Mouse (Mus musculus) lung, postnatal 0 days (tissue): ENCODE measurements at regions not wholly inside any gene's neighbourhood (a gene's known extent, or its start where the extent isn't known, plus 50 kb on each side); places are given as distances from the start of the nearest gene placed in this dataset.
A peak's percentile ranks its signal among the peaks of the same experiment; 100 is the strongest.

ENCODE experiments used
- ATAC-seq: fragments of 200-750 bp; cut with Nextera tagmentation; 2 replicates; pipeline ENCODE4 v1.8.0; 2017; ENCODE audit warnings: moderate library complexity
- DNase-seq: peaks from one replicate; pipeline ENCODE4 v3.0.0-alpha.2; 2016; ENCODE audit warnings: low spot score
- H3K27ac ChIP-seq: fragments of 300-500 bp; sonication (generic); 2 replicates; pipeline ENCODE4 v1.5.1; 2014; ENCODE audit warnings: antibody characterized with exemption, mild to moderate bottlenecking, low read length, mixed read lengths
- H3K27me3 ChIP-seq: fragments of 300-500 bp; sonication (generic); replicated peaks from 2 replicates; pipeline ENCODE4 v1.6.1; 2014; ENCODE audit warnings: low read length, mixed read lengths; ENCODE audit not compliant: insufficient read depth
- H3K36me3 ChIP-seq: fragments of 300-500 bp; sonication (generic); 2 replicates; pipeline ENCODE4 v1.6.1; 2014; ENCODE audit warnings: low read length, mixed read lengths; ENCODE audit not compliant: insufficient read depth
- H3K4me1 ChIP-seq: fragments of 300-500 bp; sonication (generic); 2 replicates; pipeline ENCODE4 v1.6.1; 2014; ENCODE audit warnings: antibody characterized with exemption, low read depth, low read length, mixed read lengths; ENCODE audit not compliant: insufficient read depth
- H3K4me2 ChIP-seq: fragments of 300-500 bp; sonication (generic); replicated peaks from 2 replicates; pipeline ENCODE4 v1.6.1; 2014; ENCODE audit warnings: low read depth, mild to moderate bottlenecking, low read length, moderate library complexity, mixed read lengths
- H3K4me3 ChIP-seq: fragments of 300-500 bp; sonication (generic); 2 replicates; pipeline ENCODE4 v1.5.1; 2014; ENCODE audit warnings: low read depth, low read length
- H3K9ac ChIP-seq: fragments of 300-500 bp; sonication (generic); replicated peaks from 2 replicates; pipeline ENCODE4 v1.6.1; 2014; ENCODE audit warnings: low read depth, mild to moderate bottlenecking
- H3K9me3 ChIP-seq: fragments of 300-500 bp; sonication (generic); 2 replicates; pipeline ENCODE4 v1.6.1; 2016; ENCODE audit warnings: low read length, mixed read lengths
- CTCF ChIP-seq: IDR thresholded peaks from 2 replicates; pipeline ENCODE4 v1.5.1; 2016; ENCODE audit warnings: antibody characterized with exemption, mild to moderate bottlenecking
- EP300 ChIP-seq: IDR thresholded peaks from 2 replicates; pipeline ENCODE4 v1.6.1; 2016; ENCODE audit warnings: antibody characterized with exemption, mild to moderate bottlenecking, control low read depth
- WGBS: fragments of 180-500 bp; shearing (Covaris S2); extraction: QIAGEN DNeasy Blood & Tissue Kit; methylation state at CpG from one replicate; pipeline ENCODE4 v1.1.7; 2014; 5-methylcytosine and 5-hydroxymethylcytosine counted together

DNA sequence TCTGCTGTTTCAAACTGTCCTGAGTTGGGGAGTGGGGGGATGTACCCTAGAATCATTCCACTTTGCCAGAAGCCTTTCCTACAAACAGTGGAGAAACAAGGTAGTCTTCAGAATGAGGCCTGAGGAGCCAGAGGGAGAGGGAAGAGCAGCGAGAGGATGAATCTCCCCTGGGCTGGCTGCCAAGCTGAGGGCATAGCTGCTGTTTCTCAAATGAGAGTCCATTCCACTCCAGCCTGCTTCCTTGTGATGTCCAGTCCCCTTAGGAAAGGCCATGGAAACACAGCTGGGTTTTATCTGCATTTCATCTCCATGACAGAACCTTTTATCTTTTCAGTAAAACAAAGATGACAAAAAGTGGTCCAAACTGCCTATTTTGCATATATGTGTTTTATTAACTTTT is 164.2 kb upstream of the Klf4 start:
- ATAC-seq = no peak
- 33% methylated on average over 1 of the region's 1 CpGs for WGBS

DNA sequence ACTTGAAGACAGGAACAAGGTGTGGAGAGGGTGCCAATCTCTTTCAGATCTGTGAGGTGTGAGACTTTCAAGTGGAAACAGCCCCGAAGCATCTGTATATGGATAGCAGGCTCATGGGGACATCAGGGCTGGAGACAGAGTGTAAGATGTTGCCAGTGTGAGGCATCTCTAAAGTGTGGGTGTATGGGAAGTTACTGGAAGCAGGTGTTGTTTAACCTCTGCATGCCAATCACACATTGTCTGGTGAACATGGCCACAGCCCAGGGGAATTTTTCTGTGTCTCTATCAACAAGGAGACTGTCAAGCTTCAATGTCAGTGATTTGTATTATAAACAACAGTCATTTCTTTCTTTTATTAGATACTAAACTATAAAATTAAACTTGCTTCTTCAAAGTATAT is 163.0 kb upstream of the Klf4 start:
- H3K4me3 ChIP-seq = no peak overlapping the region
- WGBS = 85% methylated on average over 1 of the region's 1 CpGs
- TF ChIP-seq EP300 (no peak), CTCF (no peak)
- no peak overlapping the region for H3K9ac ChIP-seq
- no peaks in the 10 kb centered on the region for H3K27me3 ChIP-seq
- no peaks in the 10 kb centered on the region for H3K4me1 ChIP-seq
- no peaks in the 10 kb centered on the region for H3K36me3 ChIP-seq
- H3K27ac ChIP-seq = no peak overlapping the region
- H3K4me2 ChIP-seq = no peak overlapping the region
- H3K9me3 ChIP-seq = no peaks in the 10 kb centered on the region
- DNase-seq (no peak), ATAC-seq (no peak)

More for the DNA sequence above, 164.2 kb upstream of the Klf4 start:
- Histone ChIP-seq H3K4me1 (no peaks in the 10 kb centered on the region), H3K9ac (no peak overlapping the region), H3K9me3 (no peaks in the 10 kb centered on the region), H3K4me2 (no peak overlapping the region), H3K27ac (no peak overlapping the region), H3K4me3 (no peak overlapping the region), H3K27me3 (no peaks in the 10 kb centered on the region), H3K36me3 (no peaks in the 10 kb centered on the region)
- DNase-seq = peak; percentile 25
- TF ChIP-seq EP300 = no peak
- TF ChIP-seq CTCF = no peak

DNA sequence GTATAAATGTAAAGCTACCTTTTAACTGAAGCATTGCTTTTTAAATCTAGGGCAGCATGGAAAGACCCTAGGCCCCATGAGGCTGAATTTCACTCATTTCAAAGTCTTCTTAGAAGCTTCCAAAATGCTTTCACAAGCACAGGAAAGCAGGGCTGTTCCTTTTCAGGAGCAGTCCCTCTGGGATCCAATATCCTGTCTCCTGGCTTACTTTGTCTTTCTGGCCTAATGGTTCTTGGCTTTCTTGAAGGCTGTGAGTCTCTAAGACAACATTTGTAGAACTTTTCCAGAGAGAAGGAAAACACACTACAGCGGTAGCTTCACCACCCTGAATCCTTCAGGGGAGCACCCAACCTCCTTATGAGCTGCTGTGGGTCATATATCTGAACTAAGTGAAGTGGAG is 157.2 kb upstream of the Klf4 start:
- WGBS = 71% methylated on average over 1 of the region's 1 CpGs
- Histone ChIP-seq H3K4me2 (no peak overlapping the region), H3K9me3 (no peaks in the 10 kb centered on the region), H3K9ac (no peak overlapping the region), H3K4me3 (no peak overlapping the region), H3K27me3 (no peaks in the 10 kb centered on the region), H3K4me1 (no peaks in the 10 kb centered on the region), H3K36me3 (no peaks in the 10 kb centered on the region), H3K27ac (no peak overlapping the region)
- TF ChIP-seq CTCF = no peak
- no peak for TF ChIP-seq EP300
- no peak for DNase-seq
- no peak for ATAC-seq

DNA sequence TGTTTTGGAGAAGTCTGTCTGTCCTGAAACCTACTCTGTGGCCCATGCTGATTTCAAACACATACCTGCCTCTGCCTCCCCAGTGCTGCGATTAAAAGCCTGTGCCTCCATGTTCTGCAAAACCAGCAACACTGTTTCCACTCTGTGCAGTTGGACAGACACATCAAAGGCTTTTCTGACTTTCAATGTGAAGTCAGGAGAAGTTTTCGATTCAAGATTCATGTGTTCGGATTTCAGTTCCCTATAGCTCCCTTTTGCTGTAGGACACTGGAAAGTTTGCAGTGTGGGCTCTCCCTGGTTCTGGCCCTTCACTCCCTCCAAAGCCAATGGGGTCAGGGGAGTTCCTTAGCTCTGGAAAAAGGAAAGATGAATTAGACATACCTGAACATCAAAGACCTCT is 154.5 kb upstream of the Klf4 start:
- Histone ChIP-seq H3K4me3 (no peak overlapping the region), H3K36me3 (no peaks in the 10 kb centered on the region), H3K4me1 (no peaks in the 10 kb centered on the region), H3K4me2 (no peak overlapping the region), H3K9me3 (no peaks in the 10 kb centered on the region), H3K27me3 (no peaks in the 10 kb centered on the region), H3K27ac (no peak overlapping the region), H3K9ac (no peak overlapping the region)
- whole genome bisulfite sequencing = 91% methylated on average over 3 of the region's 3 CpGs
- TF ChIP-seq CTCF (no peak), EP300 (no peak)
- no peak for DNase-seq
- no peak for ATAC-seq

DNA sequence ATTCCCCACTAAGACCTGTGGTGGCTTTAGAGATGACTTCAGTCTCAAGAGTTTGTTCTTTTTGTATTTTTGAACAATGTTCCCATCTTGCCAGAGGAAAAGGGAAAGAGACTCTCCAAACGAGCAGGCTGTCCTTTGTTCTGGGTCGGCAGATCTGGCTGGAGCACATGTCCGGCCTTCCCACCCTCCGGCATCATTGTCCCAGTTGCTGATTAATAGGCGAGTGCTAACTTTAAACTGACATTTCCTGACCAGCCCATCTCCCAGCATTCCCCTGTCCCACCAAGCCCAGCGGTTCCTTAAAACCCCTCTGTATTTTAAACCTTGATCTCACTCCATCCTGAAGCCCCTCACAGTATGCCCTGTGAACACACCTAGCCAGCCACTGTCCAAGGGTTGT is 140.0 kb upstream of the Klf4 start:
- DNase-seq (peak; percentile 73), ATAC-seq (peak; percentile 91)
- TF ChIP-seq EP300 = peak; percentile 95
- TF ChIP-seq CTCF = no peak
- Histone ChIP-seq H3K4me3 (no peak overlapping the region), H3K9ac (no peak overlapping the region), H3K36me3 (no peaks in the 10 kb centered on the region), H3K27me3 (no peaks in the 10 kb centered on the region), H3K9me3 (no peaks in the 10 kb centered on the region), H3K4me2 (no peak overlapping the region), H3K27ac (peak overlapping the region; percentile 78), H3K4me1 (no peaks in the 10 kb centered on the region; the same call in 1 of the 2 replicates)
- WGBS = 38% methylated on average over 6 of the region's 6 CpGs

DNA sequence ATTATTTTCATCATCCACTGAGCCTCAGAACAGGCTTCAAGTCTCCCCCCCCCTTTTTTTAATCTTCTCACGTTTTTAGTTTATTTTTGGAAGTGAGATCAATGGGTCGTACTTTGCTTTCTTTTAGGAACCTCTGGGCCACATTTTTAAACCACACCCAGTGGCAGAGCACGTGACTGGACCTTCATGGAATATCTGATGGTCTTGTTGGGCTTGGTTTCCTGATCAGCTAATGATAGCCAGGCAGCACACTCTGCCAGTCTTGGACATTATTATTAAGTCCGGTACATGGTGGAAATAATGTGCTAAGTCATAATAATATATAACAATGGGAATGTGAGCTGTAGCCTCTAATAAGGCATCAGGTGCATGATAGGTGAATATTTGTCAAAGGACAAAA is 138.0 kb upstream of the Klf4 start:
- ATAC-seq (peak; percentile 57), DNase-seq (peak; percentile 42)
- Histone ChIP-seq H3K4me1 (no peaks in the 10 kb centered on the region), H3K9ac (no peak overlapping the region), H3K4me2 (no peak overlapping the region), H3K27me3 (no peaks in the 10 kb centered on the region), H3K9me3 (no peaks in the 10 kb centered on the region), H3K27ac (no peak overlapping the region), H3K36me3 (no peaks in the 10 kb centered on the region), H3K4me3 (no peak overlapping the region)
- TF ChIP-seq CTCF (no peak), EP300 (peak; percentile 88)
- 48% methylated on average over 4 of the region's 4 CpGs for WGBS

DNA sequence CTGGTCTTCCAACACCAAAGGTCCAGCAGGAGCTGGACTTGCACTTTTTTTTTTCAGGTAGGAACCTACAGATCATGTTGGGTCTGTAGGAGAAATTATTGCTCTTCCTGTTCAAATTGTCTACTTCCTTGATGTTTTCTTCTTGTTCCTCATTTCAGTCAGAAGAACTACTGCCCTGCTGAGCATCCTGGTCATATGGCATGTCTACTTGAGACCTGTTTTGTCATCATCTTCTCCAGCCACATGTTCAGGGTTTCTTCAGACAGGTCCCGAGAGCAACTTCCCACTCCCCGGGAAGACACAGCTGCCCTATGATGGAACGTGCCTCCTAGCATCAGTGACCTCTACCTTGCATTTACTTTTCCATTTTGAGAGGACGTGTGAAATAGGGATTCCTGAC is 132.6 kb upstream of the Klf4 start:
- no peak overlapping the region for H3K4me3 ChIP-seq
- 70% methylated on average over 4 of the region's 4 CpGs for WGBS
- no peaks in the 10 kb centered on the region for H3K4me1 ChIP-seq
- H3K9me3 ChIP-seq = no peaks in the 10 kb centered on the region
- no peak for TF ChIP-seq EP300
- no peak for TF ChIP-seq CTCF
- no peaks in the 10 kb centered on the region for H3K27me3 ChIP-seq
- H3K27ac ChIP-seq = no peak overlapping the region
- no peaks in the 10 kb centered on the region for H3K36me3 ChIP-seq
- no peak for ATAC-seq
- no peak overlapping the region for H3K4me2 ChIP-seq
- DNase-seq = peak; percentile 26
- no peak overlapping the region for H3K9ac ChIP-seq
